Mouse (Mus musculus) inflammation-experienced regulatory T-cells, adult 16 weeks (primary cell): ENCODE results near the gene Pemt. TPM values are rescaled to one million over a fixed set of nuclear protein-coding genes. Genes with fewer than 3 reads are reported as not detected.

ENCODE experiments used
- polyA plus RNA-seq: library from polyadenylated mRNA; unstranded; fragments of 100-300 nt; shearing (Covaris generic); gene quantifications from one replicate; pipeline ENCODE4 v1.2.1, GENCODE M21; 2017

The Pemt gene
- polyA plus RNA-seq, result 2.7 TPM

DNA sequence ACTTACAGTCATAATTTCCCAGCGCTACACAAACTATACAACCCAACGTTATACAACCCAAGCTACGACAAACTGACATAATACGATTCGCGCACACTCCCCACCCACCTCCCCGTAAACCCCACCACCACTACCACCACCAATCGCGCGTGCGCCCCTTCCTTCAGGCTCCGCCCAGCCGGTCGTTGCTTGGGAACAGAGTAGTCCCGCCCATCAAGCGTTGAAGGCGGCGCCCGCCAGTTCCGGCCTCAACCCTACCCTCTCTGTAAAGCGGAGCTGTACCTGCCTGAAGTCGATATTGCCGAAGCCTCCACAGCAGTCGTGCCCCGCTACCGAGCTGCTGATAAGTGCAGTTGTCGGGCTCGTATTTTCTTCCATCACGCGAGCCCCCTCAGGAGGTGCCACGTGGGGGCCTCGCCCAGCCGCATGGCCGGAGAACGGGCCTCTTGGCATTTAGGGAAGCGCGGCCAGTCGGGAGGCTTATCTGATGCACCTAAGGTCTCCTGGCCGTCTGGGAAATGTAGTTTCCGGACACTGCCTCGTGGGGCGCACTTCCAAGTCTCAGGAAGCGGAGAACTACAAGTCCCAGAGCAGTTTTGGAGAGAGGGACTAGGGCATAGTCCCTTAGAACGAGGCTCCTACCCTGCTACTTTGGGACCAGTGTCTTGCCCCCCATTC, at the start of gene Pemt:
Gene Pemt, minus strand, starts transcription at position 432 of the 678 bp plus-strand sequence.

GRCm38 (mm10) chr11:59964818-59965217, 81.5 kb downstream of the Pemt start, which contains the start of gene Rasd1:
Gene Rasd1, minus strand, starts transcription at chr11:59964944.

GRCm38 (mm10) chr11:59947752-59948400, 98.4 kb downstream of the Pemt start, which contains the start of gene Med9:
Gene Med9, plus strand, starts transcription at chr11:59948206.

Other genes with a start within 250 kb of the Pemt start
- gene Flcn, start 236.5 kb downstream of the Pemt start, polyA plus RNA-seq, result 84.7 TPM
- gene Nt5m, start 207.0 kb downstream of the Pemt start, polyA plus RNA-seq, result 11.5 TPM
- 110 TPM for gene Cops3, start 206.7 kb downstream of the Pemt start, polyA plus RNA-seq
- 12.2 TPM for gene Med9, start 98.3 kb downstream of the Pemt start, polyA plus RNA-seq
- gene Rasd1, start 81.5 kb downstream of the Pemt start, polyA plus RNA-seq, result 0.24 TPM
- gene Rai1, start 58.5 kb upstream of the Pemt start, polyA plus RNA-seq, result 11.0 TPM
- 97.0 TPM for gene Srebf1, start 176.1 kb upstream of the Pemt start, polyA plus RNA-seq